Mouse (Mus musculus) embryonic fibroblast, embryonic 13.5 days (primary cell): ENCODE measurements around the gene Trim69. TPM values are rescaled to one million over a fixed set of nuclear protein-coding genes. Genes with fewer than 3 reads are reported as not detected.

Experiments
- H3K27ac ChIP-seq: 2 replicates; pipeline ENCODE4 v1.5.1; 2012; ENCODE audit warnings: low read length, control low read depth, inconsistent platforms; ENCODE audit not compliant: insufficient read depth
- H3K4me1 ChIP-seq: 2 replicates; pipeline ENCODE4 v1.6.1; 2011; ENCODE audit warnings: low read length; ENCODE audit not compliant: control insufficient read depth, insufficient read depth
- H3K4me3 ChIP-seq: 2 replicates; pipeline ENCODE4 v1.5.1; 2011; ENCODE audit warnings: mild to moderate bottlenecking, control low read depth, low read length; ENCODE audit not compliant: insufficient read depth
- CTCF ChIP-seq: IDR thresholded peaks from 2 replicates; pipeline ENCODE4 v1.5.1; 2011; ENCODE audit warnings: mild to moderate bottlenecking, control low read depth, low read length, moderate library complexity, borderline replicate concordance; ENCODE audit not compliant: insufficient read depth
- POLR2A ChIP-seq: IDR thresholded peaks from 2 replicates; pipeline ENCODE4 v1.6.1; 2011; ENCODE audit warnings: low read depth, mild to moderate bottlenecking, control low read depth, low read length, moderate library complexity
- polyA plus RNA-seq: library from polyadenylated mRNA; stranded (reverse); fragments of >200 nt; gene quantifications from 2 replicates; pipeline ENCODE4 v1.2.4, GENCODE M21; 2011; ENCODE audit warnings: low read depth; ENCODE audit not compliant: missing spikeins, insufficient read length

Gene Trim69
- polyA plus RNA-seq, 1 experiment: 0.68 TPM

GRCm38 (mm10) chr2:122149716-122150115, 10.8 kb upstream of the Trim69 start:
- TF ChIP-seq CTCF (no peak), POLR2A (no peak)
- Histone ChIP-seq H3K4me3 (peak overlapping the region; percentile 10; the same call in 1 of the 2 replicates), H3K27ac (no peak overlapping the region), H3K4me1 (0 out of 2 replicates have a peak, but pooled peaks cover 6% of the 10 kb centered on the region)

GRCm38 (mm10) chr2:122151221-122151620, 9.3 kb upstream of the Trim69 start:
- no peak for TF ChIP-seq POLR2A
- Histone ChIP-seq H3K4me3 (no peak overlapping the region), H3K4me1 (0 out of 2 replicates have a peak, but pooled peaks cover 6% of the 10 kb centered on the region), H3K27ac (no peak overlapping the region)

- H3K4me3 ChIP-seq: no peak overlapping the region
- H3K4me1 ChIP-seq: 0 out of 2 replicates have a peak, but pooled peaks cover 6% of the 10 kb centered on the region
- TF ChIP-seq POLR2A (no peak), CTCF (no peak)
- H3K27ac ChIP-seq: no peak overlapping the region
These were observed 7.7 kb upstream of the Trim69 start for GRCm38 (mm10) chr2:122152850-122153249.

GRCm38 (mm10) chr2:122153681-122154365, 6.7 kb upstream of the Trim69 start:
- peaks cover 8% of the 10 kb centered on the region; the same call in 1 of the 2 replicates for H3K4me1 ChIP-seq
- no peak overlapping the region for H3K4me3 ChIP-seq
- no peak for TF ChIP-seq CTCF
- TF ChIP-seq POLR2A: no peak
- no peak overlapping the region for H3K27ac ChIP-seq

- no peak overlapping the region for H3K4me3 ChIP-seq
- H3K27ac ChIP-seq: no peak overlapping the region
- peaks cover 11% of the 10 kb centered on the region for H3K4me1 ChIP-seq
- TF ChIP-seq POLR2A (no peak), CTCF (no peak)
These were observed 6.0 kb upstream of the Trim69 start for GRCm38 (mm10) chr2:122154479-122154878.

- Histone ChIP-seq H3K27ac (no peak overlapping the region), H3K4me3 (no peak overlapping the region), H3K4me1 (peaks cover 11% of the 10 kb centered on the region)
- TF ChIP-seq POLR2A: no peak
These were observed 5.2 kb upstream of the Trim69 start for GRCm38 (mm10) chr2:122155292-122155691.

- H3K4me1 ChIP-seq: peaks cover 10% of the 10 kb centered on the region
- H3K4me3 ChIP-seq: no peak overlapping the region
- H3K27ac ChIP-seq: no peak overlapping the region
- no peak for TF ChIP-seq POLR2A
- TF ChIP-seq CTCF: no peak
These were observed 4.3 kb upstream of the Trim69 start for GRCm38 (mm10) chr2:122156051-122156700.

GRCm38 (mm10) chr2:122157561-122157960, 2.9 kb upstream of the Trim69 start:
- no peak for TF ChIP-seq POLR2A
- TF ChIP-seq CTCF: no peak
- H3K4me3 ChIP-seq: no peak overlapping the region
- peaks cover 10% of the 10 kb centered on the region for H3K4me1 ChIP-seq
- H3K27ac ChIP-seq: peak overlapping the region; percentile 51

GRCm38 (mm10) chr2:122158362-122158802, 2.1 kb upstream of the Trim69 start:
- H3K4me1 ChIP-seq: peaks cover 10% of the 10 kb centered on the region
- no peak overlapping the region for H3K4me3 ChIP-seq
- TF ChIP-seq POLR2A: no peak
- no peak for TF ChIP-seq CTCF
- H3K27ac ChIP-seq: peak overlapping the region; percentile 55

GRCm38 (mm10) chr2:122159667-122160066, 833 bp upstream of the Trim69 start:
- H3K27ac ChIP-seq: no peak overlapping the region
- no peak overlapping the region for H3K4me3 ChIP-seq
- TF ChIP-seq CTCF (no peak), POLR2A (no peak)
- peaks cover 16% of the 10 kb centered on the region for H3K4me1 ChIP-seq
